Mouse (Mus musculus): ENCODE measurements at regions not wholly inside any gene's neighbourhood (a gene's known extent, or its start where the extent isn't known, plus 50 kb on each side); places are given as distances from the start of the nearest gene placed in this dataset.
A peak's percentile ranks its signal among the peaks of the same experiment; 100 is the strongest.

- H3K27me3 ChIP-seq (ENCODE audit: control insufficient read depth, insufficient read depth, low read length), result no peaks in the 10 kb centered on the region
- WGBS, result 45% methylated on average over 3 of the region's 3 CpGs
Measured at GRCm38 (mm10) chr4:74466081-74466480, 223.8 kb downstream of the Kdm4c start.

DNA sequence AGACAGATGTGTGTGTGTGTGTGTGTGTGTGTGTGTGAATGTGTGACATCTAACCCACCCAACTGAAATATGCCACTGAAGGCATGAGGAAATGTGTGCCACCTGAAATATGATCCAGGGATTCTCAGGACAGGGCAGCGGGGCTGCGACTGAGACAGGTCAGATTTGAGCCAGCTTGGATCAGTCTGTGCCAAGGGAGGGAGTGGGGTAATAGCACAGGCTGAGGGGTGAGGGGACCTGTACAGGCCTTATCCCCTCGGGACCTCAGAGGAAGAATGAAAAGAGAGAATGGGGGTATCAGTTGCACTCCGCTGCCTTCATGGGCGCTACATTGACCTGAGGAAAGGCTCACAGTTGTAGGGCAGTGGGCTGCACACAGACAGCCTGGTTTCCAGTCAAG is 270.2 kb downstream of the Kdm4c start:
- Histone ChIP-seq H3K36me3 (ENCODE audit: control insufficient read depth, insufficient read depth) (no peaks in the 10 kb centered on the region), H3K4me1 (ENCODE audit: control insufficient read depth, insufficient read depth, low read length) (no peaks in the 10 kb centered on the region), H3K27me3 (ENCODE audit: control insufficient read depth, insufficient read depth, low read length) (no peaks in the 10 kb centered on the region), H3K9ac (ENCODE audit: low read length) (no peak overlapping the region), H3K9me3 (replicated peaks; ENCODE audit: control insufficient read depth, low read length) (no peaks in the 10 kb centered on the region; the same call in 1 of the 2 replicates), H3K4me3 (ENCODE audit: low read length) (no peak overlapping the region), H3K27ac (ENCODE audit: low read length) (no peak overlapping the region), H3K4me2 (ENCODE audit: low read depth, low read length) (no peak overlapping the region)
- ATAC-seq (replicated peaks; ENCODE audit: extremely low read depth, insufficient read depth, low FRiP score), result no peak
- WGBS, result 88% methylated on average over 5 of the region's 5 CpGs

More at GRCm38 (mm10) chr4:74466081-74466480, 223.8 kb downstream of the Kdm4c start:
- no peak for ATAC-seq (replicated peaks; ENCODE audit: extremely low read depth, insufficient read depth, low FRiP score)
- no peaks in the 10 kb centered on the region for H3K4me1 ChIP-seq (ENCODE audit: control insufficient read depth, insufficient read depth, low read length)
- H3K9ac ChIP-seq (ENCODE audit: low read length), result no peak overlapping the region
- no peaks in the 10 kb centered on the region for H3K9me3 ChIP-seq (replicated peaks; ENCODE audit: control insufficient read depth, low read length)
- H3K27ac ChIP-seq (ENCODE audit: low read length), result no peak overlapping the region
- no peaks in the 10 kb centered on the region for H3K36me3 ChIP-seq (ENCODE audit: control insufficient read depth, insufficient read depth)
- no peak overlapping the region for H3K4me3 ChIP-seq (ENCODE audit: low read length)
- H3K4me2 ChIP-seq (ENCODE audit: low read depth, low read length), result no peak overlapping the region

DNA sequence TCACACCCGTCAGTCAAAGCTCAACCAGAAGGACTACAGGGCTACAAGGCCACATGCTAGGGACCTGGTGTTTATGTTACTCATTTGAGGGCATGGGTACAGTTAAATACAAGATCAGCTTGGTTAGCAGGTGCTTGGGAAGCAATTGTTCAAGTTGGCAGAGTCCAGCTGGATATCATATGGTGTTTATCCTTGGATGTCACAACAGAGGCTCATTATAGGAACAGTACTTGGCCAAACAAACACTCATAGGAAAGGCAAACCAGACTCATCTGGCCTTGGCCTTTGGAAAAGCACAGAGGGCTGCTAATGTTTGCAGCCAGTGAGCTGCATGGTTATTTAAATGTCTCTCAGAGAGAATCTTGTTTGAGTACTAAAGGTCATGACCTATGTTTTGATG is 311.6 kb downstream of the Kdm4c start:
- Histone ChIP-seq H3K9ac (ENCODE audit: low read length) (no peak overlapping the region), H3K4me1 (ENCODE audit: control insufficient read depth, insufficient read depth, low read length) (no peaks in the 10 kb centered on the region), H3K27me3 (ENCODE audit: control insufficient read depth, insufficient read depth, low read length) (no peaks in the 10 kb centered on the region), H3K9me3 (replicated peaks; ENCODE audit: control insufficient read depth, low read length) (no peaks in the 10 kb centered on the region), H3K4me3 (ENCODE audit: low read length) (no peak overlapping the region), H3K36me3 (ENCODE audit: control insufficient read depth, insufficient read depth) (no peaks in the 10 kb centered on the region), H3K27ac (ENCODE audit: low read length) (no peak overlapping the region), H3K4me2 (ENCODE audit: low read depth, low read length) (no peak overlapping the region)
- 71% methylated on average over 1 of the region's 1 CpGs for WGBS
- ATAC-seq (replicated peaks; ENCODE audit: extremely low read depth, insufficient read depth, low FRiP score), result no peak

- H3K9me3 ChIP-seq (replicated peaks; ENCODE audit: control insufficient read depth, low read length), result no peaks in the 10 kb centered on the region
- H3K36me3 ChIP-seq (ENCODE audit: control insufficient read depth, insufficient read depth), result no peaks in the 10 kb centered on the region
- no peak overlapping the region for H3K9ac ChIP-seq (ENCODE audit: low read length)
- H3K4me3 ChIP-seq (ENCODE audit: low read length), result no peak overlapping the region
- no peaks in the 10 kb centered on the region for H3K27me3 ChIP-seq (ENCODE audit: control insufficient read depth, insufficient read depth, low read length)
- no peak for ATAC-seq (replicated peaks; ENCODE audit: extremely low read depth, insufficient read depth, low FRiP score)
- no peak overlapping the region for H3K27ac ChIP-seq (ENCODE audit: low read length)
- no peak overlapping the region for H3K4me2 ChIP-seq (ENCODE audit: low read depth, low read length)
- 21% methylated on average over 2 of the region's 2 CpGs for WGBS
- no peaks in the 10 kb centered on the region for H3K4me1 ChIP-seq (ENCODE audit: control insufficient read depth, insufficient read depth, low read length)
Measured at GRCm38 (mm10) chr4:74563565-74563964, 321.3 kb downstream of the Kdm4c start.

- 50% methylated on average over 1 of the region's 1 CpGs for WGBS
- Histone ChIP-seq H3K4me3 (ENCODE audit: low read length) (no peak overlapping the region), H3K9me3 (replicated peaks; ENCODE audit: control insufficient read depth, low read length) (no peaks in the 10 kb centered on the region), H3K9ac (ENCODE audit: low read length) (no peak overlapping the region), H3K4me1 (ENCODE audit: control insufficient read depth, insufficient read depth, low read length) (no peaks in the 10 kb centered on the region), H3K27ac (ENCODE audit: low read length) (no peak overlapping the region), H3K36me3 (ENCODE audit: control insufficient read depth, insufficient read depth) (no peaks in the 10 kb centered on the region), H3K4me2 (ENCODE audit: low read depth, low read length) (no peak overlapping the region), H3K27me3 (ENCODE audit: control insufficient read depth, insufficient read depth, low read length) (no peaks in the 10 kb centered on the region)
- no peak for ATAC-seq (replicated peaks; ENCODE audit: extremely low read depth, insufficient read depth, low FRiP score)
Measured at GRCm38 (mm10) chr4:74586400-74586799, 344.1 kb downstream of the Kdm4c start.

DNA sequence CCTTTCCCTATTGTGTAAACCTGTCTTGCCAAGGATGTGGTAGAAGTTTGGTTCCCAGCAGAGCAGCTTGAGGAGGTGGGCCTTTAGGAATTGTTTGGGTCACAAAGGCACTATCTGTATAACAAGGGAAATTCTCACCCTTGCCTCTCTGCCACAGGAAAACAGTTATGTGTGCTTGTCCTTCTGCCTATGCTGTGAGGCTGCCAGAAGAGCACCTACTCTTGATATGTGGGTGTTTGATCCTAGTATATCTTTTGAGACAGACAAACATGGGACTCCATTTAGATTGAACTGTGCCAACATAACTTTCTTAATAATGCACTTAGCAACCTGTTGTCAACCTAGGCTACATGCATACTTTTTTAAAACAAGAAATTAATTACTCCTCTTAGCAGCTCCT is 344.8 kb downstream of the Kdm4c start:
- H3K36me3 ChIP-seq (ENCODE audit: control insufficient read depth, insufficient read depth), result no peaks in the 10 kb centered on the region
- H3K27ac ChIP-seq (ENCODE audit: low read length), result no peak overlapping the region
- H3K9me3 ChIP-seq (replicated peaks; ENCODE audit: control insufficient read depth, low read length), result no peaks in the 10 kb centered on the region
- H3K27me3 ChIP-seq (ENCODE audit: control insufficient read depth, insufficient read depth, low read length), result no peaks in the 10 kb centered on the region
- no peaks in the 10 kb centered on the region for H3K4me1 ChIP-seq (ENCODE audit: control insufficient read depth, insufficient read depth, low read length)
- no peak overlapping the region for H3K4me3 ChIP-seq (ENCODE audit: low read length)
- H3K4me2 ChIP-seq (ENCODE audit: low read depth, low read length), result no peak overlapping the region
- no peak for ATAC-seq (replicated peaks; ENCODE audit: extremely low read depth, insufficient read depth, low FRiP score)
- H3K9ac ChIP-seq (ENCODE audit: low read length), result no peak overlapping the region

GRCm38 (mm10) chr4:74588761-74589160 is 346.5 kb downstream of the Kdm4c start:
- no peak overlapping the region for H3K4me2 ChIP-seq (ENCODE audit: low read depth, low read length)
- H3K27me3 ChIP-seq (ENCODE audit: control insufficient read depth, insufficient read depth, low read length), result no peaks in the 10 kb centered on the region
- H3K4me1 ChIP-seq (ENCODE audit: control insufficient read depth, insufficient read depth, low read length), result no peaks in the 10 kb centered on the region
- no peaks in the 10 kb centered on the region for H3K9me3 ChIP-seq (replicated peaks; ENCODE audit: control insufficient read depth, low read length)
- ATAC-seq (replicated peaks; ENCODE audit: extremely low read depth, insufficient read depth, low FRiP score), result peak; percentile 85
- H3K27ac ChIP-seq (ENCODE audit: low read length), result peak overlapping the region; percentile 49
- H3K4me3 ChIP-seq (ENCODE audit: low read length), result no peak overlapping the region
- no peaks in the 10 kb centered on the region for H3K36me3 ChIP-seq (ENCODE audit: control insufficient read depth, insufficient read depth)
- no peak overlapping the region for H3K9ac ChIP-seq (ENCODE audit: low read length)

- Histone ChIP-seq H3K4me1 (ENCODE audit: control insufficient read depth, insufficient read depth, low read length) (peaks cover 4% of the 10 kb centered on the region), H3K36me3 (ENCODE audit: control insufficient read depth, insufficient read depth) (no peaks in the 10 kb centered on the region), H3K9me3 (replicated peaks; ENCODE audit: control insufficient read depth, low read length) (no peaks in the 10 kb centered on the region), H3K27ac (ENCODE audit: low read length) (peak overlapping the region; percentile 9; the same call in 1 of the 2 replicates), H3K9ac (ENCODE audit: low read length) (no peak overlapping the region), H3K4me3 (ENCODE audit: low read length) (no peak overlapping the region), H3K27me3 (ENCODE audit: control insufficient read depth, insufficient read depth, low read length) (no peaks in the 10 kb centered on the region), H3K4me2 (ENCODE audit: low read depth, low read length) (no peak overlapping the region)
- 31% methylated on average over 3 of the region's 3 CpGs for WGBS
- peak; percentile 65 for ATAC-seq (replicated peaks; ENCODE audit: extremely low read depth, insufficient read depth, low FRiP score)
Measured at GRCm38 (mm10) chr4:74613032-74613431, 370.7 kb downstream of the Kdm4c start.

All from heart, embryonic 16.5 days (tissue).